Mouse (Mus musculus): ENCODE results near the gene Csad.

Csad gene

DNA sequence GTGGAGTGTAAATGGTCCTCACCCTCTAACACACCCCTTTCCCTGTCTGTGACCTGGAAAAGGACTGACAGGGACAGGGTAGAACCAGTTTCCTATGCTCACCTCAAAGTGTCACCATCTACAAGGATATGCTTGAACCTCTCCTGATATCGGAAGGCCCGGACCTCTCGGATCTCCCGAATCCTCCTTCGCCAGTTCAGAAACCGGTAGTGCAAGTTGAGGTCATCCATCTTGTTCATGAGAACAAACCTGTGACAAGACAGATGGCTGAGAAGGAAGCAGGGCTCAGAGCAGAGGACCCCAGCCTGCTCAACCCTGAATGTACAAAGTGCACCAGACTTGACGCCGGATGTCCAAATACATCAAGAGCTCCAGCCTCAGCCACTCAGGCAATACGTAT, 71.2 kb downstream of the Csad start:
- no peak for DNase-seq (ENCODE audit: low read depth, low spot score)

Data from ES-CJ7 (cell line).